Mouse (Mus musculus): ENCODE measurements around the gene Arhgap23. TPM values are rescaled to one million over a fixed set of nuclear protein-coding genes. Genes with fewer than 3 reads are reported as not detected.
A peak's percentile ranks its signal among the peaks of the same experiment; 100 is the strongest.

Arhgap23 gene
- polyA plus RNA-seq, 1 experiment from 2014 or later, result 3.5 TPM

GRCm38 (mm10) chr11:97466444-97467160 lies 51.3 kb downstream of the Arhgap23 start:
- no peak for ATAC-seq
- peaks cover 68% of the 10 kb centered on the region for H3K36me3 ChIP-seq (ENCODE audit: control insufficient read depth, insufficient read depth)
- H3K27ac ChIP-seq (ENCODE audit: low read depth, low read length), result no peak overlapping the region
- no peak overlapping the region for H3K4me3 ChIP-seq (ENCODE audit: low read depth, low read length)
- no peaks in the 10 kb centered on the region for H3K9me3 ChIP-seq (ENCODE audit: control insufficient read depth)
- H3K4me1 ChIP-seq (replicated peaks; ENCODE audit: control insufficient read depth, insufficient read depth, low read length), result no peaks in the 10 kb centered on the region
- H3K4me2 ChIP-seq (replicated peaks; ENCODE audit: low read depth), result no peak overlapping the region
- H3K9ac ChIP-seq (ENCODE audit: low read depth, low read length), result no peak overlapping the region
- WGBS, result 74% methylated on average over 10 of the region's 10 CpGs
- no peaks in the 10 kb centered on the region for H3K27me3 ChIP-seq (replicated peaks; ENCODE audit: control insufficient read depth, insufficient read depth, low read length)
- no peak for TF ChIP-seq CTCF (IDR thresholded peaks at IDR 0.05; ENCODE audit: low read depth)

GRCm38 (mm10) chr11:97468639-97469287 lies 53.4 kb downstream of the Arhgap23 start:
- Histone ChIP-seq H3K27me3 (replicated peaks; ENCODE audit: control insufficient read depth, insufficient read depth, low read length) (no peaks in the 10 kb centered on the region), H3K9me3 (ENCODE audit: control insufficient read depth) (no peaks in the 10 kb centered on the region), H3K4me1 (replicated peaks; ENCODE audit: control insufficient read depth, insufficient read depth, low read length) (no peaks in the 10 kb centered on the region), H3K4me2 (replicated peaks; ENCODE audit: low read depth) (no peak overlapping the region), H3K4me3 (ENCODE audit: low read depth, low read length) (no peak overlapping the region), H3K36me3 (ENCODE audit: control insufficient read depth, insufficient read depth) (peaks cover 60% of the 10 kb centered on the region), H3K9ac (ENCODE audit: low read depth, low read length) (no peak overlapping the region), H3K27ac (ENCODE audit: low read depth, low read length) (no peak overlapping the region)
- TF ChIP-seq CTCF (IDR thresholded peaks at IDR 0.05; ENCODE audit: low read depth), result peak; percentile 99
- 50% methylated on average over 14 of the region's 14 CpGs for WGBS
- 0 out of 2 replicates have a peak, but pooled peaks have one; percentile 42 for ATAC-seq

GRCm38 (mm10) chr11:97469828-97470227 lies 54.5 kb downstream of the Arhgap23 start:
- no peak; the same call in 1 of the 2 replicates for TF ChIP-seq CTCF (IDR thresholded peaks at IDR 0.05; ENCODE audit: low read depth)
- no peak overlapping the region for H3K27ac ChIP-seq (ENCODE audit: low read depth, low read length)
- H3K9me3 ChIP-seq (ENCODE audit: control insufficient read depth), result no peaks in the 10 kb centered on the region
- no peak overlapping the region for H3K9ac ChIP-seq (ENCODE audit: low read depth, low read length)
- no peak overlapping the region for H3K4me3 ChIP-seq (ENCODE audit: low read depth, low read length)
- peaks cover 56% of the 10 kb centered on the region for H3K36me3 ChIP-seq (ENCODE audit: control insufficient read depth, insufficient read depth)
- ATAC-seq, result no peak
- H3K27me3 ChIP-seq (replicated peaks; ENCODE audit: control insufficient read depth, insufficient read depth, low read length), result no peaks in the 10 kb centered on the region
- H3K4me1 ChIP-seq (replicated peaks; ENCODE audit: control insufficient read depth, insufficient read depth, low read length), result no peaks in the 10 kb centered on the region
- 88% methylated on average over 7 of the region's 7 CpGs for WGBS
- H3K4me2 ChIP-seq (replicated peaks; ENCODE audit: low read depth), result no peak overlapping the region

DNA sequence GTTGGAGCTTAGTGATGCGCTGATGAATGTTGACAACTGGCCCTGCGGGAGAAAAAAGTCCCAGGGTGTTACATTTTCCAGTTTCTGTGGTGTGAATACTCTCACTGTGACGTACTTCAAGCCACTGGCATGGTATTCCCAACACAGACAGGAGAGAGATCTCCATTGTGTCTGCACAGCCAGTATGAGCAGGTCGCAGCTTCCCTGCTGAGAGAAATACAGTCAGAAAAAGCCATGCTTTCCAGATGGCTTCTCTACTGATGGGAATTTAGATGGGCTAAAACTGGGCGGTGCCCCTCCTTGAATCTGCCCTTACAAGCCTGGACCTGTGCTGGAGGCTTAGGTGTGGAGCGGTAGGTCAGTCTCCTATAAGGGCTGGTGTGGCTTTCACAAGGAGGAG lies 55.9 kb downstream of the Arhgap23 start:
- ATAC-seq, result no peak
- 92% methylated on average over 6 of the region's 6 CpGs for WGBS
- H3K9ac ChIP-seq (ENCODE audit: low read depth, low read length), result no peak overlapping the region
- no peaks in the 10 kb centered on the region for H3K9me3 ChIP-seq (ENCODE audit: control insufficient read depth)
- no peak overlapping the region for H3K27ac ChIP-seq (ENCODE audit: low read depth, low read length)
- H3K36me3 ChIP-seq (ENCODE audit: control insufficient read depth, insufficient read depth), result peaks cover 61% of the 10 kb centered on the region
- H3K27me3 ChIP-seq (replicated peaks; ENCODE audit: control insufficient read depth, insufficient read depth, low read length), result no peaks in the 10 kb centered on the region
- H3K4me3 ChIP-seq (ENCODE audit: low read depth, low read length), result no peak overlapping the region
- no peak overlapping the region for H3K4me2 ChIP-seq (replicated peaks; ENCODE audit: low read depth)
- no peak for TF ChIP-seq CTCF (IDR thresholded peaks at IDR 0.05; ENCODE audit: low read depth)
- H3K4me1 ChIP-seq (replicated peaks; ENCODE audit: control insufficient read depth, insufficient read depth, low read length), result no peaks in the 10 kb centered on the region

- H3K36me3 ChIP-seq (ENCODE audit: control insufficient read depth, insufficient read depth), result peaks cover 43% of the 10 kb centered on the region
- 67% methylated on average over 8 of the region's 8 CpGs for WGBS
- no peak overlapping the region for H3K4me2 ChIP-seq (replicated peaks; ENCODE audit: low read depth)
- no peak overlapping the region for H3K9ac ChIP-seq (ENCODE audit: low read depth, low read length)
- H3K9me3 ChIP-seq (ENCODE audit: control insufficient read depth), result no peaks in the 10 kb centered on the region
- ATAC-seq, result 0 out of 2 replicates have a peak, but pooled peaks have one; percentile 27
- no peaks in the 10 kb centered on the region for H3K4me1 ChIP-seq (replicated peaks; ENCODE audit: control insufficient read depth, insufficient read depth, low read length)
- no peak overlapping the region for H3K27ac ChIP-seq (ENCODE audit: low read depth, low read length)
- H3K4me3 ChIP-seq (ENCODE audit: low read depth, low read length), result no peak overlapping the region
- peak; percentile 88 for TF ChIP-seq CTCF (IDR thresholded peaks at IDR 0.05; ENCODE audit: low read depth)
- no peaks in the 10 kb centered on the region for H3K27me3 ChIP-seq (replicated peaks; ENCODE audit: control insufficient read depth, insufficient read depth, low read length)
Measured at GRCm38 (mm10) chr11:97476334-97477095, 61.2 kb downstream of the Arhgap23 start.

GRCm38 (mm10) chr11:97477431-97477830 lies 62.1 kb downstream of the Arhgap23 start:
- Histone ChIP-seq H3K27me3 (replicated peaks; ENCODE audit: control insufficient read depth, insufficient read depth, low read length) (no peaks in the 10 kb centered on the region), H3K9ac (ENCODE audit: low read depth, low read length) (no peak overlapping the region)
- no peak for ATAC-seq

More at GRCm38 (mm10) chr11:97477431-97477830, 62.1 kb downstream of the Arhgap23 start:
- WGBS, result 79% methylated on average over 7 of the region's 7 CpGs
- no peak for TF ChIP-seq CTCF (IDR thresholded peaks at IDR 0.05; ENCODE audit: low read depth)
- H3K36me3 ChIP-seq (ENCODE audit: control insufficient read depth, insufficient read depth), result peaks cover 38% of the 10 kb centered on the region
- no peaks in the 10 kb centered on the region for H3K4me1 ChIP-seq (replicated peaks; ENCODE audit: control insufficient read depth, insufficient read depth, low read length)
- no peak overlapping the region for H3K27ac ChIP-seq (ENCODE audit: low read depth, low read length)
- no peak overlapping the region for H3K4me3 ChIP-seq (ENCODE audit: low read depth, low read length)
- H3K9me3 ChIP-seq (ENCODE audit: control insufficient read depth), result no peaks in the 10 kb centered on the region
- no peak overlapping the region for H3K4me2 ChIP-seq (replicated peaks; ENCODE audit: low read depth)

All from intestine, postnatal 0 days (tissue).